Mouse (Mus musculus): ENCODE data around the gene Mustn1. TPM values are rescaled to one million over a fixed set of nuclear protein-coding genes. Genes with fewer than 3 reads are reported as not detected.

The Mustn1 gene
- total and polyA plus RNA-seq, 2 experiments from 2014 or later = 1.1 to 1.9 TPM

DNA sequence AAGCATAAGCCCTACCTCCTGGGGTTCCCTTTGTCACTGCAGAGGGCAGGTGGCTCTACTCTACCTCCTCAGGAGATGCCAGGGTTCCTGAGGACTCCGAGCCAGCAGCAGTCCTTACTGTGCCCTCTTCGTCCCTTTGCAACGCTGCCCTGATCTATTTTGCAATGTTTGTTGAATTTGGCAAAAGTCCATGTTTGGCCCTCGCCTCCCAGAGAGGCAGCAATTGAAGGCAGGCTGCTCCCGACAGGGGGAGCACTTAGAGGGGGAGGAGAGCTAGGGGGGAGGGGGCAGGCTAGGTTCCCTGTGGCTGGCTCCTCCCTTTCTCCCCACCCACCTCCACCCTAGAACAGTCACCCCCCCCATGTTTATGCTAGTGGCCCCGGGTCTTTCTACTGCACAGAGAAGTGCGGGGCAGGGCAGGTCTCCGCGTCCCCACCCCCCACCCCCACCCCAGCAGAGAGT is 9.3 kb downstream of the Mustn1 start:
- Histone ChIP-seq H3K27ac (no peak overlapping the region), H3K4me2 (ENCODE audit: low read depth, low read length) (no peak overlapping the region), H3K9me3 (ENCODE audit: low read length) (no peaks in the 10 kb centered on the region), H3K9ac (replicated peaks; ENCODE audit: low read length) (no peak overlapping the region), H3K4me3 (ENCODE audit: low read length) (no peak overlapping the region), H3K27me3 (ENCODE audit: insufficient read depth, low read length) (no peaks in the 10 kb centered on the region), H3K36me3 (ENCODE audit: insufficient read depth, low read length) (no peaks in the 10 kb centered on the region), H3K4me1 (ENCODE audit: insufficient read depth, low read length) (0 out of 2 replicates have a peak, but pooled peaks cover 6% of the 10 kb centered on the region)
- TF ChIP-seq CTCF (IDR thresholded peaks at IDR 0.05; ENCODE audit: low read depth) = peak; percentile 49
- peak; percentile 49; the same call in 1 of the 2 replicates for ATAC-seq
- peak; percentile 57 for DNase-seq (ENCODE audit: low spot score)
- WGBS = 18% methylated on average over 8 of the region's 9 CpGs

GRCm38 (mm10) chr14:30899972-30900371 is 21.0 kb downstream of the Mustn1 start:
- no peak for TF ChIP-seq CTCF (IDR thresholded peaks at IDR 0.05; ENCODE audit: low read depth)
- no peaks in the 10 kb centered on the region for H3K9me3 ChIP-seq (ENCODE audit: low read length)
- DNase-seq (ENCODE audit: low spot score) = no peak
- no peak overlapping the region for H3K9ac ChIP-seq (replicated peaks; ENCODE audit: low read length)
- no peak for ATAC-seq
- H3K36me3 ChIP-seq (ENCODE audit: insufficient read depth, low read length) = no peaks in the 10 kb centered on the region
- H3K4me2 ChIP-seq (ENCODE audit: low read depth, low read length) = no peak overlapping the region
- H3K4me3 ChIP-seq (ENCODE audit: low read length) = no peak overlapping the region
- no peaks in the 10 kb centered on the region for H3K27me3 ChIP-seq (ENCODE audit: insufficient read depth, low read length)
- WGBS = 17% methylated on average over 3 of the region's 3 CpGs
- H3K27ac ChIP-seq = no peak overlapping the region
- H3K4me1 ChIP-seq (ENCODE audit: insufficient read depth, low read length) = no peaks in the 10 kb centered on the region

DNA sequence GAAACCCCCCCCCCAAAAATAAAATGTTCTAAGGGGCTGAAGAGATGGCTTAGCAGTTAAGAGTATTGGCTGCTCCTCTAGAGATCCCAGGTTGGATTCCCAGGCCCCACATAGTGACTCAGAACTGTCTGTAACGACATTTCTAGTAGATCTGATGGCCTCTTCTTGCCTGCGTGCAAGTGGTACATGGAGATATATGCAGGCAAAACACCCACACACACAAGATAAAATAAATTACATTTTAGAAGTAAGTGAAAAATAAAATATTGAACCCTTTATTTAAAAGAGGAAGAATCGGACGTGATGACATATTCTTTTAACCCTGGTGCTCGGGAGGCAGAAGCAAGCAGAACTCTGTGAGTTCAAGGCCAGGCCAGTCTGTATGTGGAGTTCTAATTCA is 23.6 kb downstream of the Mustn1 start:
- Histone ChIP-seq H3K4me2 (ENCODE audit: low read depth, low read length) (no peak overlapping the region), H3K9me3 (ENCODE audit: low read length) (no peaks in the 10 kb centered on the region), H3K36me3 (ENCODE audit: insufficient read depth, low read length) (no peaks in the 10 kb centered on the region), H3K4me1 (ENCODE audit: insufficient read depth, low read length) (no peaks in the 10 kb centered on the region), H3K27me3 (ENCODE audit: insufficient read depth, low read length) (no peaks in the 10 kb centered on the region), H3K4me3 (ENCODE audit: low read length) (no peak overlapping the region), H3K27ac (no peak overlapping the region), H3K9ac (replicated peaks; ENCODE audit: low read length) (no peak overlapping the region)
- ATAC-seq (no peak), DNase-seq (ENCODE audit: low spot score) (no peak)
- TF ChIP-seq CTCF (IDR thresholded peaks at IDR 0.05; ENCODE audit: low read depth) = no peak
- 90% methylated on average over 5 of the region's 5 CpGs for WGBS

DNA sequence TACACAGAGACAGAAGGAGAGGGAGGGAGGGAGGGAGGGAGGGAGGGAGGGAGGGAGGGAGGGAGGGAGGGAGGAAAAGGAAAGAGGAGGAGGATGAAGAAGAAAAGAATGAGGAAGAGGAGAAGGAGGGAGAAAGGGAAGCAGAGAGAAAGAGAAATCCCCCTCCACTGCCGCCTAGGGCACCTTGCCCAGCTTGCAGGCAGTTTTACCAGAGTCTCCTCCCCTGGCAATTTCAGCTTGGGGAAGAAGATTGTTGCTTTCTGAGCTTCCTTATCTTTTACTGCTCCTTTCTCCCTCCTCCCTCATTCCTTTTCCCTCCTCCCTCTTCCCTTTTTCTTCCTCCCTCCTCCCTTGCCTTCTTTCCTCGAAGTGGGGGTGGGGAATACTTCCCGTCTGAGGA is 24.0 kb downstream of the Mustn1 start:
- Histone ChIP-seq H3K4me2 (ENCODE audit: low read depth, low read length) (no peak overlapping the region), H3K9me3 (ENCODE audit: low read length) (no peaks in the 10 kb centered on the region), H3K4me1 (ENCODE audit: insufficient read depth, low read length) (no peaks in the 10 kb centered on the region), H3K36me3 (ENCODE audit: insufficient read depth, low read length) (no peaks in the 10 kb centered on the region), H3K27me3 (ENCODE audit: insufficient read depth, low read length) (no peaks in the 10 kb centered on the region), H3K4me3 (ENCODE audit: low read length) (no peak overlapping the region), H3K9ac (replicated peaks; ENCODE audit: low read length) (no peak overlapping the region), H3K27ac (no peak overlapping the region)
- no peak for TF ChIP-seq CTCF (IDR thresholded peaks at IDR 0.05; ENCODE audit: low read depth)
- 74% methylated on average over 3 of the region's 3 CpGs for WGBS
- DNase-seq (ENCODE audit: low spot score) = no peak
- ATAC-seq = no peak

DNA sequence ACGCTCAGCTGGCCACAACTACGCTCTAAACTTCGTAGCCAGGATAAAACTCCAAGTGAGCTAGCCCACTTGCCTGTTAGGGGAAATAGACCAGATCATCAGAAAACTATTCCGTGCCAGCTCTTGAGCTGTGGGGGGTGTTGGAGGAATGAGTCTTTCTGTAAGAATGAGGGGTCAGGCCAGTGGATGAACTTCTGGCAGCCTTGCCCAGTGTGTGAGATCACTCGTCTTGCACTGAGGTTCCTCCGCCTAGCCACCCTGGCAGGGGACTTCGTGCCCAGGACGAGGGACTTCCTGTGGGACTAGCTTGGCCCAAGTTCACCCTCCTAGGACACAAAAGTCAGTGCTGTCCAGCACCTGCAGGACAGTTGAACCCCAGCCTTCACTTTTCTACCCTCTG is 25.3 kb downstream of the Mustn1 start:
- Histone ChIP-seq H3K27ac (no peak overlapping the region), H3K4me1 (ENCODE audit: insufficient read depth, low read length) (no peaks in the 10 kb centered on the region), H3K9ac (replicated peaks; ENCODE audit: low read length) (no peak overlapping the region), H3K4me3 (ENCODE audit: low read length) (no peak overlapping the region), H3K36me3 (ENCODE audit: insufficient read depth, low read length) (no peaks in the 10 kb centered on the region), H3K27me3 (ENCODE audit: insufficient read depth, low read length) (no peaks in the 10 kb centered on the region), H3K9me3 (ENCODE audit: low read length) (no peaks in the 10 kb centered on the region), H3K4me2 (ENCODE audit: low read depth, low read length) (no peak overlapping the region)
- DNase-seq (ENCODE audit: low spot score) (no peak), ATAC-seq (no peak)
- WGBS = 65% methylated on average over 8 of the region's 8 CpGs
- no peak for TF ChIP-seq CTCF (IDR thresholded peaks at IDR 0.05; ENCODE audit: low read depth)

DNA sequence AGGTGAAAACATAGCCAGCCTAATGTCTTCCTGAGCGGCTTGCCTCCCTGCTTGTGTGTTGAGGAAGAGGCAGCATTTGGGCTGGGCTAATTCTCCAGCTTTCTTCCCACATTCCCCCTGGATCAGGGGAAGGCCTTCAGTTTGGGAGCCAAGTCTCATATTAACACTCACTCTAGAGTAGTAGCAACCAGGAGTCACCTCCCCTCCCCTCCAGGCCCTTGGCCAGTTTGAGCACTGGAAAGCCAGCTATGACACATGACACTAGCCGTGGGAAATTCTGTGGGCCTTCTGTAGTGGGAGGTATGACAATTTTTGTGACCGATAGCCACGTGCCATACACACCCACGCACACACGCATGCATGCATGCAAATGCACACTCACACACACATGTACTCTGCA is 27.0 kb downstream of the Mustn1 start:
- H3K4me3 ChIP-seq (ENCODE audit: low read length) = no peak overlapping the region
- 94% methylated on average over 6 of the region's 6 CpGs for WGBS
- no peaks in the 10 kb centered on the region for H3K27me3 ChIP-seq (ENCODE audit: insufficient read depth, low read length)

GRCm38 (mm10) chr14:30907814-30908265 is 28.8 kb downstream of the Mustn1 start:
- H3K27ac ChIP-seq = no peak overlapping the region
- no peaks in the 10 kb centered on the region for H3K27me3 ChIP-seq (ENCODE audit: insufficient read depth, low read length)
- no peaks in the 10 kb centered on the region for H3K9me3 ChIP-seq (ENCODE audit: low read length)
- H3K4me1 ChIP-seq (ENCODE audit: insufficient read depth, low read length) = no peaks in the 10 kb centered on the region
- no peaks in the 10 kb centered on the region for H3K36me3 ChIP-seq (ENCODE audit: insufficient read depth, low read length)
- 87% methylated on average over 3 of the region's 3 CpGs for WGBS
- ATAC-seq (no peak), DNase-seq (ENCODE audit: low spot score) (no peak)
- TF ChIP-seq CTCF (IDR thresholded peaks at IDR 0.05; ENCODE audit: low read depth) = no peak
- H3K9ac ChIP-seq (replicated peaks; ENCODE audit: low read length) = no peak overlapping the region
- no peak overlapping the region for H3K4me3 ChIP-seq (ENCODE audit: low read length)
- no peak overlapping the region for H3K4me2 ChIP-seq (ENCODE audit: low read depth, low read length)

More for the DNA sequence above, 27.0 kb downstream of the Mustn1 start:
- no peaks in the 10 kb centered on the region for H3K9me3 ChIP-seq (ENCODE audit: low read length)
- ATAC-seq = no peak
- no peak for TF ChIP-seq CTCF (IDR thresholded peaks at IDR 0.05; ENCODE audit: low read depth)
- H3K9ac ChIP-seq (replicated peaks; ENCODE audit: low read length) = no peak overlapping the region
- no peak overlapping the region for H3K27ac ChIP-seq
- H3K36me3 ChIP-seq (ENCODE audit: insufficient read depth, low read length) = no peaks in the 10 kb centered on the region
- no peaks in the 10 kb centered on the region for H3K4me1 ChIP-seq (ENCODE audit: insufficient read depth, low read length)
- no peak for DNase-seq (ENCODE audit: low spot score)
- no peak overlapping the region for H3K4me2 ChIP-seq (ENCODE audit: low read depth, low read length)

All from hindbrain, postnatal 0 days (tissue).